Mouse (Mus musculus) layer of hippocampus, adult 18-20 months (tissue): ENCODE data around the gene Grik1. TPM values are rescaled to one million over a fixed set of nuclear protein-coding genes. Genes with fewer than 3 reads are reported as not detected.
A peak's percentile ranks its signal among the peaks of the same experiment; 100 is the strongest.

Experiments used
- DNase-seq, 2 experiments: peaks; one replicate each; pipeline ENCODE4 v3.0.0; 2022; ENCODE audit warnings: low spot score in 2 of 2
- long read RNA-seq: library from polyadenylated mRNA; stranded (forward); transcript quantifications from one replicate; pipeline ENCODE4 v2.0.0, GENCODE M21; 2021
- total RNA-seq, 2 experiments: library from RNA; stranded (reverse); gene quantifications; 2 replicates each; pipeline ENCODE4 v1.2.3; 2021

The Grik1 gene
- 10 to 100 TPM; 11.2 to 13.1 TPM for total RNA-seq
- long read RNA-seq, partial matches to known transcripts = 1 of 2 reads
- long read RNA-seq, other reads (novel, unspliced or antisense) = 1 of 2 reads

DNA sequence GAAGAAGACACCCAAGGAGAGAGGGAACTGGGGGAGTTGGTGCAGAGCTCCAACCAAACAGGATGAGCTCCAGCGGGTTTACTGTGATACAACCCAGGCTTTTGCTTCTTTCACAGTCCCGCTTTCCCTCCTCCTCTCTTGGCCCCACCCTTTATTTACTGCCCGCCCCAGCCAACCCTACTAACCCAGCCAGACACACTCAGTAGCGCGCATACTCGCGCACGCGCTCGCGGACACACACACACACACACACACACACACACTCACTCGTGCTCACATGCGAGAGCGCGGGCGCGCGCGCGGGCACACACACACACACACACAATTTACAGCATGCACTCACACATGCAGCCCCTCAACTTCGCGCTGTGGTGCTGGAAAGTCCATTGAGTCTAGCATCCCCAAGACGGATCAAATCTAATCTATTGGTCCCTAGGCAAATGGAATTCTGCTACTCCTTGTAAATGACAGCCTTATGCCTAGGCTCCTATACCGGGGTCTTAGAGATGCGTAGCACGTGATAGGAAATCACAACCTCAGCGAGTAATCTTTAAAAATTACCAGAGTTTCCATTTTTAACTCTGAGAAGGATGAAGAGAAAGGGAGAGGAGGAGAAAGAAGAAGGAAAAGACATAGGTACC is at the start of gene Grik1:
TSS of gene Grik1 (minus strand) at position 134 of the 641 bp plus-strand sequence.
- peak in 1 of 2 experiments; percentile 18 for DNase-seq

DNA sequence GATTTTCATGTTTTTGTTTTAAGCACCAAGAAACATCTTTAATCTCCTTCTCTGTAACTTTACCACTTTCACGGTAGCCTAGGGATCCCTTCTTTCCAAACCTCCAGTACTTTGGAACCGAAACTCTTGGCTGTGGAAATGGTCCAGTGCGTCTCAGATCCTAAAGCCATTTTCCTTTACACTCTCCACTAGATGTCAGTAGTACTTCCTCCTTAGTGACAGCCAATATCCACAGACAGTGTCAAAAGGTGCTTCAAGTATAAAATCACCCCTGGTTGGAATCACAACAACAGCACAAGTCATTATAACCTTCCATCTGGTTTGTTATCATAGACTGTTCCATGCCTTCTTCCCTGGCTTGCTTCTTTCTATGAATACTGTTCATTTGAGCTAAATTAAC is 4.1 kb upstream of the Grik1 start:
- no peak for DNase-seq

DNA sequence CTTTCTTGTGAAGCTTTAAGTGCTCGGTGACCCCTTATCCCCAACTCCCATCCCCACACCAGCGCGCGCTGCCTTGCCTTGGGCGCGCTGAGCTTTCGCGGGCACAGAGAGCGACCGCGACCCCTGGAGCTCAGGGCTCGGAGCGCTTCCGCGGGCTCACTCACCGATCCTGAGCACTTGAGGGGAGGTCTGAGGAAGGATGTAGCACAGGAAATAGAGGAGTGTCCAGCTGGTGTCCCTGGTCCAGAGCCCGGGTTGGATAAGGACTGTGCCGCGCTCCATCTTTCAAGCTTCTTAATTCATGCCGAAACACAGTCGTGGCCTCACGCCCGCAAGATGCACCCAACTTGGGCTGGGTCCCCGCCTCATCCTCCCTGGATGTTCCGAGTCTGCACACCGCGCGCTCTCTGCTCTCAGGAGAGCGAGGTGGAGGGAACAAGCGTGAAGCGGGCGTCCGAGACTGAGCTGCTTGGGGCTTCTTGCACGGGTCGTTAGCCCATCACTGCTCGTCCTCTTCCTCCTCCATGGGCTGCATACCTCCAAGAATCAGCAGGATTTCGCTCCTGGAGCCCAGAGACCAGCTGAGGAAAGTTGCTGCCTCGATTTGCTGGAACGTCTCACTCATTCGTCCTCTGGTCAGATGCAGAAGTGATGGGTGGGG is 514 bp downstream of the Grik1 start:
- no peak for DNase-seq

DNA sequence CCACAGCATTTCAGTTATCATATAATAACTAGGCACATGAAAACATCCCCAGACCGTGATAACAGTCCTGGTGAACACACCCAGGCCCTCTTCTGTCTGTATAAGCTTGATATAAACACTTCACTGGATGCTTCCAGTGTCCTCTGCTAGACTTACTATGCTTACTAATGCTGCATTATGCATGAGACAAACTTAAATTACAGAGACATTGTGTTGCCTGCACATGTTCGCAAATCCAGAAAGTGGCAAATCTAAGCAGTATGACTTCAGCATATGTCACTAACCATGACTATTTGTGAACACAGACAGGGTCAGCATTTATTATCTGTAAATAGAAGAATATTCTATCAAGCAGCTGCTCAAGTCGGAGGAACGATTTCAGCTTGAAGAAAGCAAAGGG is 31.7 kb downstream of the Grik1 start:
- DNase-seq = no peak

DNA sequence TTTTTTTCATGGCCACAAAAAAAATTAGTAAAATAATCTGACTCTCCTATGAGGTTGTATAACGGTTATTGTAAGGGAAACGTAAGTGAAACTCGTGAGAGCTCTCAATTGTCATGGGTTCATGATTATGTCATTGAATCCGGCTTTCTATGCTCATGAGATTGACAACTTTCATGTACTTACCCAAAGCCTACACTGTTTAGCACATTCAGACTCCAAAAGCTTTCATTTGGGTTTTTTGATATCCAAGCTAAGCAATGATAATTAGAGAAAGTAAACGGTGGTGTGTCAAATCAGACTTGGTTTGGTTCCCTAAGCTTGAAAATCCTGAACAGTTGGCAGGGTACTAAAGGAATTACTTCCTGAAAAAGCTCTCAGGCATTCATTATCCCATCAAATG is 33.0 kb downstream of the Grik1 start:
- no peak for DNase-seq

DNA sequence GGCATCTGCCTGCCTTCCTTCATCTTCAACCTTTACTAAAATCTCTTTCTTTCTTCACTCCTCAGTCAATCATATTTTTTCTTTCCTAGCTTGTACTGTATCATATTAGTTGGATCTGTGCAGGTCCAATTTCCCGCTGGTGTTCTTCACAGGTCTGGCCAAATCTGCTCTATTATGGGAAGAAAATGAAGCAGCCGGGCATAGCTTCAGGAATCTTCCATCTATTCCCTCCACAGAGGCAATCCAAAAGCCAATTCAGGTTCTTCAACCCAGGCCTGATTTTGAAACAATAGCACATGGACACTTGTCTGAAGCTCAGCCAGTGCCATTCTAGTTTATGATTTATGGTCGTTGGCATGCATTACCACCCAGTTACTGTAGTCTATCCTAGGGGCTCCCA is 34.0 kb downstream of the Grik1 start:
- DNase-seq = no peak

DNA sequence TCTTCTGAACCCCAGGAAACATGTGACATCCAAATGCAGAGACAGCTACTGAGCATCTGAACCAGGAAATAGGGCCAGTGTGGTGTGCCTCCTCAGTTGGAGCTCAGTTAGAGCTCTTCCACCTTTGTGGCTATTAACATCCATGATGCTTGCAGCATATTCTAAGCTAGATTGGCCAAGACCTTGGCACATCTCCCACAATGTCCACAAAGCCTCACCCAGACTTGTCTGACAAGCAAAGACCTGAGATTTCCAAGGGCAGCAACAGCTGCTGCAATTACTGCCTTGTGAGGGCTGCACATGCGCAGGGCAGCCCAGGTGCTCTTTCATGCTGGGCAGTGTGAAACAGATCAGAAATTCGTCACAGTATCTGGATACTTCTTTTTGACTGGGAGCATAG is 37.4 kb downstream of the Grik1 start:
- DNase-seq = no peak

DNA sequence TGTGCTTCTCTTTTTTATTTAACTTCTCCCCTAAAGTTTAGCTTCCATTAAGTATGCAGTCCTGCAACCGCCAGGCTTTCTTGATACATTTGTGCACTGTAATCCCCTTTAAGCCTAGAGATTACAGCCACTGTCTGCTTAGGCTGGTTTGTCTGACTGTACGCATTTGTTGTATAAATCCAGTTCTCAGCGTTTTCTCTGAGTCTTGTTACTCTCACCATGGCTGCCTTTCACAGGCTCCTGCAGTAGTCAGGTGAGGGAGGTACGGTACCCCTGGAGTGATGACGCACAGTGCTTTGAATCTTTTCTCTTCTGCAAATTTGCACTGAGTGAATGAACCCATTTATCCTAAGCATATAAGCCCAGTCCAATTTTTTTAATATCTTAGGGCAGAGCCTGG is 39.0 kb downstream of the Grik1 start:
- no peak for DNase-seq

DNA sequence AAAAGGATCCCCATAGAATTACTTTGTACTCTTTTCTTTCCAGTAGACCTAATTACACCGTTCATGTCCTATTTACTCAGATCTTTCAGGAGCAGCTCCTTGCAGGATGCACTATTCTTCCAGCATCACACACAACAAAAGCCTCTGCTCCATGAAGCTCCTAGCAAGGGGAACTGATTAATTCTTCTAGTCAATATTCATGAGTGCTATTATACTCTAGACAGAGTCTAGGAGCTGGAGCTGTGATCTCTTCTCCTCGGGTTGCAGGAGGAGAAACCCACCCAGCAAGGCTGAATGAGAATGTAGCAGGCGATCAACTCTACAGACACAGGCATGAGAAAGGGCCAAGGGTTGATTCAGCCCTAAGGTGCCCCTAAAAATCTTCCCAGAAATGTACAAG is 40.2 kb downstream of the Grik1 start:
- DNase-seq = no peak

DNA sequence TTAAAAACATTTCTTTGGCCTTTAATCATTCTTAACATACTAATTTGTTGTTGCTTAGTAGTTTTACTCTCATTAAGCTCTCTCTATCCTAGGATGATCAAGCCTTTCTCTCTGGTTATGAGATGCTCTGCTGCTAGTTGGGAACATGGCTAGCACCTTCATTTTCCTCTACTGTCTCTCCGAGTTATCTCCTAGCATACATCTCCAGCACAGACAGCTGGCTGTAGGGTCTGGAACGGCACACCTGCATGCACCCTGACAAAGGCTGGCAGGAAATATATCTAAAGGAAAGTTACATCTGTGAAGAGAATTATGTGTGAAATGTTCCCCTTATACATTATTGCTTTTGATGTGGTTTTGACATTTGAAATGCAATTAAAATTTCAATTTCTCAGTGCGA is 42.5 kb downstream of the Grik1 start:
- DNase-seq = no peak

DNA sequence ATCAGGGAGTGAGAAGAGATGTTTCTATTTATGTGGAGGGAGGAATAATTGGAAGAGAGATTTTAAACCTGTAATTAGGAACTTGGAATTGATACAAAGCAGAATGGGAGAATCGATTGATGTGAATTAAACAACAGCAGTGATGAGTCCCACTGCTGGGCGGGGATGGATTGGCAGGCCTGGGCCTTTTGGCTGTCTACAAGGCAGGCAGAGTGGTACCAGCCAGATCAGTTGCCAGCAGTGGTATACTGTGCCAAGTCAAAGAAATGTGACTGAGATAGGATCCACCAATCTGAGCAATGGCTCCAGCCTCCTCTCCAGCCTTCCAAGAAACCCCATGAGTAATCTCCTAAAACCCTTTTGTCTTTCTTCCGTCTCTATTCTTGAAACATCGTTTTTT is 45.4 kb downstream of the Grik1 start:
- peak; percentile 5 to 29 for DNase-seq

DNA sequence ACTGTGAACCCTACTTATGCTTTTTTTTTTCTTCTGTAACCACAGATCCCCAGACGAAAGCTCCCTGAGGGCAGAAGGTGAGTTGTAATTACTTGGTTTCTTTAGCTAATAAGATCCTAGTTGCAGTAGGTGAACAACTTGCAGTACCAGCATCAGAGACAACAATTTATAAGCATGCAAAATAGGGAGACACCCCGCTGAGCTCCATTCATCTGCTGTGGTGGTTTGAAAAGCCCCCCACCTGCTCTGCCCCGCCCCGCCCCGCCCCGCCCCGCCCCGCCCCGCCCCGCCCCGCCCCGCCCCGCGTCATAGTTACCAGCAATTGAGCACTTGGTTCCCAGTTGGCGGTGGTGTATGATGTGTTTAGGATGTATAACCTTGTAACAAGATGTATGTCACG is 64.4 kb downstream of the Grik1 start:
- no peak for DNase-seq

DNA sequence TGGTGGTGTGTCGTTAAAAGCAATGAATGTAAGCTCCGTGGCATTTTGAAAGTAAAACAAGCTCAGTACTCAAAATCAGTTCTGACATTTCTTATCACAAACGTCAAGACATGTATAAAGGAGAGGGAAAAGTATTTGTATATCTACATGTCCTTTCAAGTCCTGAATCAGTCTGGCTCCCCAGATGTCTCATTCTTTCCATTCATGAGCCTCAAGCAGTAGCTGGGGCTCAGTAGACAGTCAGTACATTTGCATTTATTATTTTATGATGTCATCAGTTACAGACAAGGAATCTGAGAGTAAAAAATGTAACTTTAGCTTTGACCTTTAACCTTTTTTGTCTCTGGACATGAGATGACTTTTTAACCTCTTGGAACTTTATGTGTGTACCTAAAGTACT is 68.1 kb downstream of the Grik1 start:
- DNase-seq = no peak

DNA sequence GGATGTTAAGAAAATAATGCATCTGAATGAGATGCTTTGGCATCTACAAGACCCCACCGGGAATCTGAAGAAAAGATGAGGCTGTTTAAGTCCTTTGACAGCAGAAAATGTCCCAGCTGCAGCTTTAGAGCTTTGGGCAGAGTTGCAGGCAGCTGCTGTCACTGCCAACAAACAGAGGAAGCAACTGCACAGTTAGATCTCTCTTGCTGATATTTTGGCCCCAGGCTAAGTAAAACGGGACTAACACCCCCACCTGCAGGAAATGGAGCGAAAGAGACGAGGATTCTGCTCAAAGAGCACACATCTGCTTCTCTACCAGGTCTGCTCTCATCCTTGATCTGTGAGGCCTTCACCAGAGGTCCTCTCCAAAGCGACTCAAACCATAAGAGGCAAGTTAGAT is 77.5 kb downstream of the Grik1 start:
- DNase-seq = no peak

DNA sequence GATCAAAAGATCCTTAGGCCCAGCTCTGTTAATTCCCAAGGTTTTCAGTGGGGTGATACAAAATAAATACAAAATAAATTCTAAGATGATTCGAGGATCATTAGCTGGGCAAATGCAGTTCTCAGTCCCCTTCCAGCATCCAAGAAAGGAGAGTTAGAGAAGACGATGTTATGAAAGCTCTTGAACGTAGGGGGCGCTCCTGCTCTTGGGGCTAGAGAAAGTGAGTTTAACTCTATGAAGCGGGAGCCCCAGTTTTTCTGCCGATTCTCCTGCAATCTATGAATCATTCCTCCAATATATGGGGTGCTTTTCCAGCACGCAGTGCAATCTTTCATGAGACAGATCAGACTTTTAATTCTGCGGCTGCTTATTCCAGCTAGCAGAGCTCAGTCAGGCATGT is 78.2 kb downstream of the Grik1 start:
- peak in 1 of 2 experiments; percentile 25 for DNase-seq

DNA sequence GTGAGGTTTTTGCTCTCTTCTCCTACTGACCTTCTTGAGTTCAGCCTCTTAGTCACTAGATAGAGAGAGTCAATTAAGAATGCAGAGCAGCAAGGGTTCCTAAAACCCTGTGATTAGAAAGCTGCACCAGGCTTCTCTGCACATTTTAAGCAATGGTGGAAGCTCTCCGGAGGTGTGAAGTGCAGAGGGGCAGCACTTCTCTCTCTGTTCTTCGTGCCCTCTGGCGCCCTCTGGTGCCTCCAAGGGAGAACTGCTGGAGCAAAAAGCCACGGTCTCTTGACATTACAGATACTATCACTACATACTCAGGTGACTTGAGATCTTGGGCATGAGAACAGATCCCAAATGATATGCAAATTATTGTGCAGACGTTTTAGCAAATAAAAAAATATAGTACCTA is 85.7 kb downstream of the Grik1 start:
- DNase-seq = peak; percentile 40 to 86

DNA sequence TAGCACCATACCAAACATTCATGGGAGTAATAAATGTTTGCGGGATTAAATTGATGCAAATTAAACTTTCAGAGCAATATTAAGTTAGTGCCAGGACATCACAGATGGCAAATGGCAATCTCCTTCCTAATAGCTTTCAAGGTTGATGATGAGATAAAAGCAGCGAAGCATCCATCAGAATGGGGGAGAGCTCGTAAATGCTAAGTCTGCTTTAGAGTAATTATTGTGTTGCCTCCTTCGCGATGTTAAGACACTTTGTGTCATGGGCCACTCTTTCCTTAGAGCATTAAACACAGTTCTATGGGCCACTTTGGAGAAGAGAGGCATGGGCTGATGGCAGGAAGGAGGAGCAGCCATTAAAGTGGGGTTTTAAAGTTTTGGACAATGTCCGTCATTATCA is 86.1 kb downstream of the Grik1 start:
- no peak for DNase-seq

DNA sequence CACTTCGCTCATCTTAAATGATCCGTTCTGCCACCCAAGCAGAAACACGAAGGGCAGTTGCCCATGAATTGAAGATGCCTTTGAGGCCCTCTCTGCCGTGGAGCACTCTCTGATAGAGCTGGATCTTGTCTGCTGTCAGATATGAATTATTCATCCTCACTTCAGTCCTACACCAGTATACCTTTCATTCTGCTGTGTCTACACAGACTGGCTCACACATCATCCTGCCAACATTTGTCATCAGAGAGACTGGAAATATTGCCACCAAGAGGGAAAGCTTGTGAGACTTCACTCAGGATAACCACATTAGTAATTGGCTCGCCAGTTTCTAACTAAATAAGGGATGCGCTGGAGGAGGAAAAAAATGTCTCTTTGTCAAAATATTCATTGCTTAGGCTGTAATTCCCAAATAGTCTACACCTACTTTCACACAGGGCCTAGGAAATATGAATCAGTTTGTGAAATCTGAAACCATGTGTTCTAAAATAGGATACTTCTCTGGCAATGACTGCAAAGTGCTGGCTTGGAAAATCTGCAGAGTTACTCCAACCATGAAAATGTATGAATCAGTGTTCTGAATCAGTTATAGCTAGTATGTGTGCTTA is 102.5 kb downstream of the Grik1 start:
- peak in 1 of 2 experiments; percentile 29 for DNase-seq

DNA sequence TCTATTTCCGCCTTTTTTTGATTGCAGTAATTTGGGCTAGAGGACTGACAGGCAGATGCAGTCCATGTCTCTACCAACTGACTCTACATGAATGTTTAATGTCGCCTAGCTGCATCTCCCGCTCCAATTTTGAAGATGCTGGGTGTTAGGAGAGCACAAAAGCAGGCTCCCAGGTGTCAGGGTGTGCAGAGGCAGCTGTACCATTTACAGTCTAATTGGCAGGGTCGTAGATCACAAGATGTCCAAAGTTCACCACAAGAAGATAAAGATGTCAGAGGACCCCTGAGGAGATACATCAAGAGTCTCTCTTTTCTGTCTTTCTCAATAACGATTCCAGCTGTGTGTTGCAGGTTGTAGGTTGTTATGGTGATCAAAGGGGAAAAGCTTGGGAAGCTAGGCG is 111.3 kb downstream of the Grik1 start:
- DNase-seq = no peak

DNA sequence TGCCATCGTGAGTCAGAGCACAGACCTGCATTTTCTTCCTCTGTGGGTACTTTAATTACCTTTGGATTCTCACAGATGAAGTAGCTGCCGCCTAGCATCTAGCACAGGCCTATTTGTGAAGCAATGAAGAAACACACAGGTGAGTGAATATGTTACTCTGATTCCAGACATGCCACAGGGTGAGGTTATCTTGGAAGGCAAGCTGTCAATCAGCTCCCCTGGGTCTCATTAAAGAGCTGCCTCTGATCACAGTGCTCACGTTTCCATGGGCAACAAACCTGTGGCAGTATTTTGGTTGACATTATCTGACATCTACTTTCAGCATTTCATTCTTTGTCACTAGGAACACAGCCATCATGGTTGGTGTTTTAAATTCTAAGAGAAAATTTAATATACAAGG is 112.7 kb downstream of the Grik1 start:
- no peak for DNase-seq

DNA sequence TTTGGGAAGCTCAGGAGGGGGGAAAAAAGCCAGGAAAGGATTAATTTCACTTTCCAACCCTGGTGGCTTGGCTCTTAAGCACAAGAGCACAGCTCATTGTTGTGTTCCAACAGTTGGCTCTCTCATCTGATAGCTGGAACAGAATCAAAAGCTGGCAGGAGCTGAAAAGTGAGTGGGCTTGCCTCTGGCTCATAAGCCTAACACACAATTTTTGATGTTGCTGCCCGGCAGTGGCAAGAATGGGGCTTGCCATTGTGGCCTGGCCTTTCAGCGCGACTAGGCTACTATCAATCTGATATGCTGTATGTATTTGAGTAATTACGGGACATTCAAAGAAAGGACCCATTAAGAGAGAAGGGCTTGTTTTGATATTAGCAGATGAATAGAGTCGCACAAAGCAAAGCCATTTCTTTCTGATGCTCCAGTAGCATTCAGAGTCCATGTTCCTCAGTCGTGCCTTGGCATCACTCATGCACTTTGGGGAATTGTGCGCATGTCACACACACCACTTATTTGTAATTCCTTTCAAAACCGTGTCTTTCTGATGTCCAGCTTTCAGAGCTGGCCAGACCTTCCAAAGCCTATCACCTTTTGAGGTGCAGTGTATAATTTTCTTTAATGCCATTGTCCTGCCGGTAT is 115.9 kb downstream of the Grik1 start:
- peak; percentile 59 to 74 for DNase-seq

DNA sequence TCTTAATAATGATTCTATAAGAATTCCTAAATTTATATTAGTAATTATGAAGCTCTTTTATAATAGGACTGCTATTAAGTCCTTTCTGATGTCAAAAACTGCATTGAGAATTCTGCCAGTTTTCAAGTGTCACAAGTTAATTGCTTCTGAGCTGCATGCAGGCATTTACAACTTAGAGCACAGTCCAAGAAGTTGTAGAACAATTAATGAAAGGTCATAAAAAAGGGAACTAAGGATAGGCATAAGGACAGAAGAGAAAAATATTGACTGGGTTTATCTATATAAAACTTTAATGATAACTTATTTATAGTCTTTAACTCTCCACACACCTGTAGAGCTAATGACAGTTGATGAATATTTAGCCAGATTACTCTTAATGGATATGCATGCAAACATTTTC is 123.5 kb downstream of the Grik1 start:
- no peak for DNase-seq
